Mouse (Mus musculus): Measurements from ENCODE around the gene Osbpl10.

Gene Osbpl10

GRCm38 (mm10) chr9:115163693-115164092 is 185.3 kb downstream of the Osbpl10 start:
- DNase-seq (ENCODE audit: low read depth) = no peak

GRCm38 (mm10) chr9:115164351-115164750 is 186.0 kb downstream of the Osbpl10 start:
- no peak for DNase-seq (ENCODE audit: low read depth)

GRCm38 (mm10) chr9:115165996-115166395 is 187.6 kb downstream of the Osbpl10 start:
- DNase-seq (ENCODE audit: low read depth) = peak; percentile 28

GRCm38 (mm10) chr9:115169591-115169990 is 191.2 kb downstream of the Osbpl10 start:
- no peak for DNase-seq (ENCODE audit: low read depth)

GRCm38 (mm10) chr9:115172096-115172495 is 193.7 kb downstream of the Osbpl10 start:
- no peak for DNase-seq (ENCODE audit: low read depth)

GRCm38 (mm10) chr9:115179154-115179553 is 200.8 kb downstream of the Osbpl10 start:
- DNase-seq (ENCODE audit: low read depth) = no peak

- no peak for DNase-seq (ENCODE audit: low read depth)
Measured at GRCm38 (mm10) chr9:115179935-115180334, 201.6 kb downstream of the Osbpl10 start.

GRCm38 (mm10) chr9:115186402-115186801 is 208.0 kb downstream of the Osbpl10 start:
- DNase-seq (ENCODE audit: low read depth) = no peak

- no peak for DNase-seq (ENCODE audit: low read depth)
Measured at GRCm38 (mm10) chr9:115190376-115190942, 212.1 kb downstream of the Osbpl10 start.

GRCm38 (mm10) chr9:115192890-115193289 is 214.5 kb downstream of the Osbpl10 start:
- DNase-seq (ENCODE audit: low read depth) = no peak

GRCm38 (mm10) chr9:115197082-115197481 is 218.7 kb downstream of the Osbpl10 start:
- DNase-seq (ENCODE audit: low read depth) = no peak

- no peak for DNase-seq (ENCODE audit: low read depth)
Measured at GRCm38 (mm10) chr9:115200166-115200862, 221.9 kb downstream of the Osbpl10 start.

GRCm38 (mm10) chr9:115201264-115201663 is 222.9 kb downstream of the Osbpl10 start:
- DNase-seq (ENCODE audit: low read depth) = no peak

GRCm38 (mm10) chr9:115203136-115203535 is 224.8 kb downstream of the Osbpl10 start:
- peak; percentile 24 for DNase-seq (ENCODE audit: low read depth)

- DNase-seq (ENCODE audit: low read depth) = no peak
Measured at GRCm38 (mm10) chr9:115205491-115205890, 227.1 kb downstream of the Osbpl10 start.

- DNase-seq (ENCODE audit: low read depth) = no peak
Measured at GRCm38 (mm10) chr9:115206219-115206618, 227.8 kb downstream of the Osbpl10 start.

GRCm38 (mm10) chr9:115209737-115210136 is 231.4 kb downstream of the Osbpl10 start:
- no peak for DNase-seq (ENCODE audit: low read depth)

- DNase-seq (ENCODE audit: low read depth) = no peak
Measured at GRCm38 (mm10) chr9:115210535-115210934, 232.2 kb downstream of the Osbpl10 start.

GRCm38 (mm10) chr9:115213755-115214264 is 235.4 kb downstream of the Osbpl10 start:
- no peak for DNase-seq (ENCODE audit: low read depth)

- DNase-seq (ENCODE audit: low read depth) = no peak
Measured at GRCm38 (mm10) chr9:115214572-115215571, 236.5 kb downstream of the Osbpl10 start.

GRCm38 (mm10) chr9:115215830-115216701 is 237.7 kb downstream of the Osbpl10 start:
- no peak for DNase-seq (ENCODE audit: low read depth)

Measured in c-Kit-positive CD71-negative TER-119-negative erythroid progenitor cells, embryonic 14.5 days (primary cell).